8 mouse cellular contexts compared by ENCODE assay signal in the genomic region with DNA sequence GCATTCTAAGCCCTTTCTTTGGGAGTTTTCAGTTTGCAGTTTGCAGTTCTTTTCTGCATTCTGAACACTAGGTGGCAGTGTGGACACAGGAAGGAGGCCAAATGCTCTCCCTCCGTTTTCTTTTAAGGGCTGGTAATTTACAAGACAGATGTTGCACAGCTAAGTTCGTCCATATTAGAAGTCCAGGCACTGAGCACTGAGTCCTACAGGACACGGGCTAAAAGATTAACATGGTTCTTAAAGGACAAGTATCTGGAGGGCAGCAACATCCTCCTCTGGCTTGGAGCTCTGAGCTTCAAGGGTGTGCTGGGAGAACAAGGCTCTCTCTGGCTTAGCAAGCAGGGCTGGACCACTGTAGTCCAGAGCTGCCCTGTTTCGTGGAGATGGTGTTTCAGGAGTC.
DNase-seq lines count a peak whose midpoint lies in the region; ATAC-seq and TF ChIP-seq lines count a peak whose summit lies in the region.

No protein-coding gene starts in this region.

- no peak overlapping the region for H3K4me3 ChIP-seq in thymus, adult 2 months (ENCODE audit: control insufficient read depth, insufficient read depth, low read length)
- no peak overlapping the region for H3K4me3 ChIP-seq in forebrain, postnatal 0 days (ENCODE audit: low read depth, low read length)
- no peak overlapping the region for H3K4me3 ChIP-seq in hindbrain, embryonic 15.5 days
- no peak overlapping the region for H3K4me3 ChIP-seq in limb, embryonic 15.5 days

- H3K9ac ChIP-seq in forebrain, postnatal 0 days = no peak overlapping the region
- no peak overlapping the region for H3K9ac ChIP-seq in hindbrain, embryonic 15.5 days
- H3K9ac ChIP-seq in limb, embryonic 15.5 days = no peak overlapping the region

- H3K9me3 ChIP-seq in forebrain, postnatal 0 days (ENCODE audit: low read length) = no peaks in the 10 kb centered on the region
- H3K9me3 ChIP-seq in hindbrain, embryonic 15.5 days = no peaks in the 10 kb centered on the region
- no peaks in the 10 kb centered on the region for H3K9me3 ChIP-seq in limb, embryonic 15.5 days

- 11% methylated on average over 4 of the region's 4 CpGs for WGBS in thymus, adult 2 months
- WGBS in forebrain, postnatal 0 days = 7% methylated on average over 4 of the region's 4 CpGs
- WGBS in hindbrain, embryonic 15.5 days = 7% methylated on average over 4 of the region's 4 CpGs
- WGBS in limb, embryonic 15.5 days = 5% methylated on average over 4 of the region's 4 CpGs

- no peaks in the 10 kb centered on the region for H3K4me1 ChIP-seq in thymus, adult 2 months (replicated peaks; ENCODE audit: control insufficient read depth, insufficient read depth, low read length)
- H3K4me1 ChIP-seq in forebrain, postnatal 0 days (ENCODE audit: insufficient read depth) = peaks cover 6% of the 10 kb centered on the region; the same call in 1 of the 2 replicates
- peaks cover 3% of the 10 kb centered on the region; the same call in 1 of the 2 replicates for H3K4me1 ChIP-seq in hindbrain, embryonic 15.5 days (replicated peaks)
- H3K4me1 ChIP-seq in limb, embryonic 15.5 days = peaks cover 3% of the 10 kb centered on the region

- no peaks in the 10 kb centered on the region for H3K36me3 ChIP-seq in thymus, adult 2 months (ENCODE audit: control insufficient read depth, insufficient read depth, low read length)
- H3K36me3 ChIP-seq in forebrain, postnatal 0 days (ENCODE audit: insufficient read depth) = no peaks in the 10 kb centered on the region
- H3K36me3 ChIP-seq in hindbrain, embryonic 15.5 days = no peaks in the 10 kb centered on the region
- no peaks in the 10 kb centered on the region for H3K36me3 ChIP-seq in limb, embryonic 15.5 days

- H3K27ac ChIP-seq in thymus, adult 2 months (ENCODE audit: control insufficient read depth, insufficient read depth, low read length) = no peak overlapping the region
- H3K27ac ChIP-seq in forebrain, postnatal 0 days (ENCODE audit: low read depth, low read length) = no peak overlapping the region
- no peak overlapping the region for H3K27ac ChIP-seq in hindbrain, embryonic 15.5 days (replicated peaks)
- no peak overlapping the region for H3K27ac ChIP-seq in limb, embryonic 15.5 days

- H3K27me3 ChIP-seq in thymus, adult 2 months (ENCODE audit: control insufficient read depth, insufficient read depth, low read length) = no peaks in the 10 kb centered on the region
- no peaks in the 10 kb centered on the region for H3K27me3 ChIP-seq in forebrain, postnatal 0 days (ENCODE audit: insufficient read depth, low read length)
- H3K27me3 ChIP-seq in hindbrain, embryonic 15.5 days = no peaks in the 10 kb centered on the region
- H3K27me3 ChIP-seq in limb, embryonic 15.5 days = no peaks in the 10 kb centered on the region

- peak; percentile 23 for ATAC-seq in forebrain, postnatal 0 days
- peak; percentile 74 for ATAC-seq in hindbrain, embryonic 15.5 days (ENCODE audit: low FRiP score, low read depth)
- ATAC-seq in limb, embryonic 15.5 days (ENCODE audit: insufficient number of reproducible peaks, low FRiP score, low TSS enrichment, low read depth) = peak; percentile 26; the same call in 1 of the 2 replicates
- ATAC-seq in erythroid progenitor cell, adult 5-6 weeks (replicated peaks; ENCODE audit: low FRiP score, poor library complexity, severe bottlenecking) = no peak

- H3K4me2 ChIP-seq in forebrain, postnatal 0 days (ENCODE audit: low read depth) = peak overlapping the region; percentile 34
- peak overlapping the region; percentile 48 for H3K4me2 ChIP-seq in hindbrain, embryonic 15.5 days
- H3K4me2 ChIP-seq in limb, embryonic 15.5 days = peak overlapping the region; percentile 36

- TF ChIP-seq CTCF in thymus, adult 2 months (IDR thresholded peaks at IDR 0.05; ENCODE audit: borderline replicate concordance, control insufficient read depth, extremely low read depth, insufficient read depth, low read length, poor library complexity) = no peak
- TF ChIP-seq CTCF in forebrain, postnatal 0 days (IDR thresholded peaks at IDR 0.05; ENCODE audit: low read depth) = peak; percentile 89

- peak; percentile 19 for DNase-seq in thymus, adult 2 months
- DNase-seq in thymus, adult 18-20 months = no peak
- peak; percentile 67 for DNase-seq in brain, embryonic 18.5 days (ENCODE audit: low read depth, low spot score)
- peak; percentile 83 for DNase-seq in forebrain, postnatal 0 days
- DNase-seq in neural tube, embryonic 10.5 days (ENCODE audit: extremely low spot score, low spot score) = peak; percentile 56

- TF ChIP-seq POLR2A in thymus, adult 2 months (IDR thresholded peaks at IDR 0.05; ENCODE audit: control insufficient read depth, extremely low read depth, insufficient read depth, low read length, poor library complexity) = no peak

Comparison
In these comparisons a context has a peak if more than half of its experiments do, and no peak if none do; other contexts are left out.
1. DNase-seq: peak in thymus, adult 2 months (single experiment), brain, embryonic 18.5 days (single experiment), forebrain, postnatal 0 days (single experiment) and neural tube, embryonic 10.5 days (single experiment); none in thymus, adult 18-20 months (0 of 2).
2. Peak in every context shown above with its lines, with median percentiles within 50 percentile points of each other: H3K4me2 ChIP-seq.